Mouse (Mus musculus): Measurements from ENCODE around the gene Slk.
A peak's percentile ranks its signal among the peaks of the same experiment; 100 is the strongest.

Gene Slk

DNA sequence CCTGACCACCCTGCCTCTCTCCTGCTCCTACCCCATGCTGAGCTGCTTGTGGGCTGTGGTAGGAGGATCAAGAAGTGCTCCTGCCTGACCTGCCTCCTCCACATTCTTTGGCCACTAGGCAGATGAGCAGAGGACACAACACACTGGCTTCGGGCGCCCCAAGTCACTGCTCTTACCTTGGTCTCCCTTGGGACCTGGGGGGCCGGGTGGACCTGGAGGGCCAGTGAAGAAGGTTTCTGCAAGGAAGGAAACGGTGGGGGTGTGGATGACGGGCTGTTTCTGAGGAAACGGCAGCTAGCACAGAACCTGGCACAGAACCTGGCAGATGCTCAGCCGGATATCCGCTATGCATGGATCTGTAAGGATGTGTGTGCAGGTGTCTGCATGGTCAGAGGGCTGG, 73.7 kb downstream of the Slk start:
- DNase-seq, result no peak

GRCm38 (mm10) chr19:47654896-47655295, 75.4 kb downstream of the Slk start:
- no peak for DNase-seq

DNA sequence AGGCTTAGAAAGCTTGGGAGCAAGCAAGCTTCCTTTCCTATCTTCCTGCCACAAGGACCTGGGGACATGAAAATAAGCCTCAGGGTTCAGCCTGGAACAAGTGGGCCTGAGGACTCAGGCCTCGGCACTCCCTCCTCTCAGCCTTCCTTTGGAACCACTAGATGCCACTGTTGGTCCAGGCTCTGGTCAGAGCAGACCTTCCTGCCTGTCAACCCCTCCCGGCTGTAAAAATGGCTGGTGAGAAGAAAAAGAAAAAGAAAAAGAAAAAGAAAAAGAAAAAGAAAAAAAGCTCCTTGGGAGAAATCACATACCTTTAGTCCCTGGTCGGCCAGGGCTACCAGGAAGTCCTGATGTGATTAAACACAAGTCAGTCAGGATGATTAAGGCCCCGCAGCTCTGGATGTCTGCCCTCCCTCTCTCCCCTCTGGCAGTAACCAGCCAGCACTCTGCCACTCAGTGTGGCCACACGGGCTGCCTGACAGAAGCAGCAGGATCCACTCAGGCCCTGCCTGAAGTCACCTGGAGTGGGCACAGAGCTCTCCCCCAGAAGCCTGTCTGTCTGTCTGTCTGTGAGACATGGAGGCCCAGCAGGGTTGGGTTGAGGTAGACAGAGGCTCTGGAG, 79.5 kb downstream of the Slk start:
- peak; percentile 60 for DNase-seq

DNA sequence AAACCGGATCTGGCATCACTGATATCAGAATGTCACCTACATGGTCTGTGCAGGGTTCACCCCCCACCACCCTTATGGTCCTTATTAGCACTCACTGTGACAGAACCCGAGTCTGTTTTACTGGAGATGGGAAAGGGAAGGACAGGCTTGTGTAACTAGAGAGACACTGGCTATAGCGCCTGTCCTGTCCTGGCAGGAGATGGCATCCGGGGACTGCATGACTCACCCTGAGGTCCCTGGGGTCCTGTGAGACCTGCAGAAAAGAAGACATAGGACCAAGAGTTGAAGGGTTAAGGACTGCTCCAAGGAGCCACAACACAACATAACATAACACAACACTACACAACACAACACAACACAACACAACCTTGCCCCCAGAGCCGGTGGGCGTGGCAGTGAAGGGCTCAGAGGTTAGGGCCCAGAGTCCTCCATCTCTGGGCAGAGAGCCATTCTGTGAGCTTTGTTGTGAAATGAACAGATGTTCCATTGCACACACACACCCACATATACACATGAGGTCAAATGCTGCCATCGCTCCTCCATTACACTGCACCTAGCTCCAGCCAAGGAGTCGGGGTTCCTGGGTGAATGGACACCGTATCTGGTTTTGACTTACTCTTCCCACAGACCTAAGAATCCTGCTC, 80.4 kb downstream of the Slk start:
- DNase-seq, result no peak

- DNase-seq, result no peak
Measured at GRCm38 (mm10) chr19:47667601-47668000, 88.1 kb downstream of the Slk start.

GRCm38 (mm10) chr19:47668399-47668798, 88.9 kb downstream of the Slk start:
- peak; percentile 85 for DNase-seq

GRCm38 (mm10) chr19:47674419-47674818, 94.9 kb downstream of the Slk start:
- no peak for DNase-seq

GRCm38 (mm10) chr19:47678675-47679074, 99.2 kb downstream of the Slk start:
- DNase-seq, result no peak

DNA sequence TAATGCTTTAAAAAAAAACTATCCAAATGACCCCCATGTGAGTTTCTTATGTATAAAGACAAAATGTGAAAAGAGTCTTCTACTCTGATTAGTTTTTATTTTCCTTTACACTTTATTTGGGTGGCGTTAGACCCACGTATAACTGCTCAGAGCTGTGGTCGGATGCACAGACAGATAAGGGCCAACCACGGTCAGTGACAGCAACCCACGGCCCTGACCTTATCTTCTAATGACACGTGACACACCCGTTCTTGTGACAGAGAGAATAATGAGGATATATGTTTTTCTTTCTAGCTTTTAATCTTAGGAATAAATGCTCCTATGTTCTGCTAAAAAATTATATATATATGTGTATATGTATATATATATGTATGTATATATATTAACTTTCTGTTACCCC, 110.1 kb downstream of the Slk start:
- no peak for DNase-seq

- DNase-seq, result no peak
Measured at GRCm38 (mm10) chr19:47691994-47692393, 112.5 kb downstream of the Slk start, which contains the start of gene Col17a1. Gene Col17a1, minus strand, starts transcription at chr19:47692094.

Measured in cerebellum, adult 9-11 months (tissue).